Mouse (Mus musculus): ENCODE measurements around the gene Nsmce3.

The Nsmce3 gene

DNA sequence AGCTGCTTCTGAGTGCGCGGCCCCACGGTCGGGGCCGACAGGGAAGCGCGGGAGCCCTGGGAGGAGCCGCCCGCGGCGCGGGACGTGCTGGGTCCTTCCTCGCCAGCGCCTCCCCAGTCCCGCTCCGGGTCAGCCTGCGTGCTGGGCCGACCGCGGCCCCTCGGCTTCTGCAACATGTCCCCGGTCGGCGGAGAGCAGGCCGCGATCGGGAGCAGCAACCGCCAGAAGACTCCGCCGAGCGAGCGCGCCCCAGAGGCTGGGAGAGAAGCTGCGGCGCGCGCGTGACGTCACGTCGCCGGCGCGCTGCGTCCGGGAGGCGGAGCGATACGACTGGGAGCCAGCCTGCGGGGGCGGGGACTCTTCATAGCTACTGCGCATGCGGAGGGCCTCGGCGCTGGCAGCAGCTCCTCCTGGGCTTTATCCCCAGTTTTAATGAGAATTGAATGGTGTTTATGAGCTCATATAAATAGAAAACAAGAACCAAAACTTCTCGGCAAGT is at the start of gene Nsmce3:
Gene Nsmce3, minus strand, starts transcription at position 255 of the 499 bp plus-strand sequence.
- peak; percentile 80 for DNase-seq (ENCODE audit: low read depth)

- DNase-seq (ENCODE audit: low read depth), result no peak
These were observed 48.4 kb upstream of the Nsmce3 start for GRCm38 (mm10) chr7:64921189-64921588.

DNA sequence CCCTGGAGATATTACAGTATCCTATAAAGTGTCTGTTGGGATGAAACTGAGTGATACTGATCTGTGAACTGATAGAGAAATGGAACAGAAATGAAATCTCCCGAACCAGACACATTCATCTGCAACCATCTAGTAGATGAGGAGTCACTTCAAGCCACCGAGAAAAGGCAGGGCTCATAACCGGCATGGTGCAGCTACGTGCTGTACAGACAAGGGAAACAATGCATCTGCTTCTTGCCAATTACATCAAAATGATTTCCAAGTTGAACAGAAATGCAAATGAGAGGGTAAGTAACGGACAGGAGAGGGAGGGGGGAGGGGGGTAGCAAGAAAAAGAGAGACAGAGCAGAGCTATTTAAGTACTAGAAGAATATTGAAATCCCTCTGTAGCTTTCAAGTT is 47.9 kb upstream of the Nsmce3 start:
- no peak for DNase-seq (ENCODE audit: low read depth)

DNA sequence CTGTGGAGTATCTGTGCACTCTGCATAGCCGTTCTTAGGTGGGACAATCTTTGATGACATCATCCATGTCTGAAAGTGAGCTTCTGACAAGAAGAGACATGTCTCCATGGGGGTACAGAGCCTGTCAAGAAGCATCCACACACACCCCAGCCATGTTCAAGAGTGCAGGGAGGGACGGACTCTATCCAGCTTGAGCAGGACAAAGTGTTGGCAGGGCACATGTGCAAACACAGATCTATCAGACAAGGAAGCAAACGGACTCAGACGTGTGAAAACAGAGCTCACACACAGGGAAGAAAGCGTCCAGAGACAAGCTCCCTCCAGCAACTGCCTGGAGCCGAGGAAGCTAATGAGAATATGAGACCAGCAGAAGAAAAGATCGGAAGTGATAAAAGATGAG is 43.9 kb upstream of the Nsmce3 start:
- no peak for DNase-seq (ENCODE audit: low read depth)

DNA sequence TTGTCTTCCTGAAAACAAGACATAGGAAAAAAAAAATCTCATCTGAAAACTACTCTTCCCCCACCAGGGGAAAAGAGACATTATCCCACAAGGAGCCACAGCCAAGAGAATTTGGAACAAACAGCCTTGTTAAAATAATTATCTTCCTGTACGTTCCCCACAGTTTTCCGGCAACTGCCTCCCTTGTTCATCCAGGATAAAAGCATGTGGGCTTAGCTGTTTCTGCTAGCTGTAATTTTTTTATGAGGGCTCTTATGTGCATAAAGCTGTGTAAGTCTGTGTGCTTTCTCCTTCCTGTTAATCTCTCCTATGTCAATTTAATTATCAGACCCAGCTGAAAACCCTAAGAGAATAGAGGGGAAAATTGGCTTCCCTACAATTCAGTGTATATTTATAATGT is 42.3 kb upstream of the Nsmce3 start:
- no peak for DNase-seq (ENCODE audit: low read depth)

- no peak for DNase-seq (ENCODE audit: low read depth)
These were observed 39.1 kb upstream of the Nsmce3 start for GRCm38 (mm10) chr7:64911945-64912344.

- no peak for DNase-seq (ENCODE audit: low read depth)
These were observed 37.4 kb upstream of the Nsmce3 start for GRCm38 (mm10) chr7:64910208-64910607.

GRCm38 (mm10) chr7:64906955-64907354 is 34.2 kb upstream of the Nsmce3 start:
- no peak for DNase-seq (ENCODE audit: low read depth)

GRCm38 (mm10) chr7:64905506-64905905 is 32.7 kb upstream of the Nsmce3 start:
- no peak for DNase-seq (ENCODE audit: low read depth)

DNA sequence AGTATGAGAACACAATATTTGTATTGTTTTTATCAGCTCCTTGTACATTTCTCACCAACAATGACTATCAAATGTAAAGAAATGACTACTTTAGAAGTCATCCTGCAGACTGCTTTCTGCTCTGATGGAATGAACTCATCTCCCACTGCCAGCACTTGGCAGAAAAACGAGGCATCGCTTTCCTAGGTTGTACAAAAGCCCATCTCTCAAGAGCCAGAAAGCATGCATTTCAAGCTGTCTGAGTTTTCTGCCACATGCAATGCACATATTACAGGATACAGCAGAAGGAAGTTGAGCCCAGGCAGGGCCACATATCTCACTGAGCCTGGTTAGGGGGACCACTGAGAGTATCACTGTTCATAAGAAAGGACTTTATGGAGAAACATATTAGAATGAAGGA is 27.5 kb upstream of the Nsmce3 start:
- no peak for DNase-seq (ENCODE audit: low read depth)

DNA sequence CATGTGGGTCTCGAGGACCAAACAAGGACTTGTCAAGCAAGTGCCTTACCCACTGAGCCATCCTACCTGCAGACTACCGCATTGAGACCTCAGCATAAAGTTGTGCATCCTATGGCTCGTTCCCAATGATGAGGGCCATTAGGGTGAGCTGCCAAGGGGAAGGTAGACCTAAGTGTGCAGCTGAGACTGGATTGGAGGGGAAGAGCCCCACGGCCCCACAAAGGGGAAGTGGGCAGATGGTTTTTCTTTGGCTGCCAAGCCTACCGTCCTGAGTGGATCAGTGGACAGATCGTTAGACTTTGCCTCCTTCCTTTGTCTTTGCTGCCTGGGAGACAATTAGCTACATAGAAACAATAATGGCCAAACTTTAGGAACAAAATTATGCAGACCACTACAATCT is 23.8 kb upstream of the Nsmce3 start:
- no peak for DNase-seq (ENCODE audit: low read depth)

GRCm38 (mm10) chr7:64895685-64896101 is 22.9 kb upstream of the Nsmce3 start:
- no peak for DNase-seq (ENCODE audit: low read depth)

DNA sequence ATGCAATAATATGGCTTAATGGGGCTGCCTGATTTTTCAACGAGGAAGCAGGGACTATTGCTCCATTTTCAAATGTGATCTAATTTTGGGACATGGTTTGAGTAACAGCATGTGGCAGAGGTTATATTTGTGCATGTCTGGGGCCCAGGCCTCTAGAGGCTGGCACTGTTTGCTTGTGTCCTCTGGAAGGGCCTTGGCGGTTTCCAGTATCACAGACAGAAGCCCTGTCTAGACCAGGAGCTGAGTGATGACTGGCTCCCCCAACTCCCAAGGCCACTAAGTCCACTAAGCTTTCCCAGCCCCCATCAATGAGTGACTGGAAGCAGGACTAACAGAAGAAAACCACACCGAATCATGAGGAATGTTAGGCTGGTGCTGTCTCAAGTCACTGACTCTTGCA is 18.3 kb upstream of the Nsmce3 start:
- DNase-seq (ENCODE audit: low read depth), result no peak

DNA sequence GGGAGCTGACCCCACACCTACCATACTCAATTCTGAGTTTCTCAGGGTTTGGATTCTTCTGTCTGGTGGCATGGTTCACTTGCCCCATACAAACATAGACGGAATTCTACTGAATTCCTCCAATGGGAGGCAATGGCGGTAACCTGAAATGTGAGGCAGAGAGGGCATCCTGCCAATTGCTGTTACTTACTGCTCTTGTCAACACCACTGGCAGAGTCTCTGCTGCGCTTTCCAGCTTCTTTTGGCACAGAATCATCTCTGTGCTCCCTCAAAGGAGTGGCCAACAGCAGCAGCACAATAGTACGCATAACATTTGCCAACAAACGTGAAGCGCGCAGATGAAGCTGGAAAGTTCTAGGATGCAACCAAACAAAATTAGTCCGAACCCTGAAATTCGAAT is 17.1 kb upstream of the Nsmce3 start:
- DNase-seq (ENCODE audit: low read depth), result no peak

DNA sequence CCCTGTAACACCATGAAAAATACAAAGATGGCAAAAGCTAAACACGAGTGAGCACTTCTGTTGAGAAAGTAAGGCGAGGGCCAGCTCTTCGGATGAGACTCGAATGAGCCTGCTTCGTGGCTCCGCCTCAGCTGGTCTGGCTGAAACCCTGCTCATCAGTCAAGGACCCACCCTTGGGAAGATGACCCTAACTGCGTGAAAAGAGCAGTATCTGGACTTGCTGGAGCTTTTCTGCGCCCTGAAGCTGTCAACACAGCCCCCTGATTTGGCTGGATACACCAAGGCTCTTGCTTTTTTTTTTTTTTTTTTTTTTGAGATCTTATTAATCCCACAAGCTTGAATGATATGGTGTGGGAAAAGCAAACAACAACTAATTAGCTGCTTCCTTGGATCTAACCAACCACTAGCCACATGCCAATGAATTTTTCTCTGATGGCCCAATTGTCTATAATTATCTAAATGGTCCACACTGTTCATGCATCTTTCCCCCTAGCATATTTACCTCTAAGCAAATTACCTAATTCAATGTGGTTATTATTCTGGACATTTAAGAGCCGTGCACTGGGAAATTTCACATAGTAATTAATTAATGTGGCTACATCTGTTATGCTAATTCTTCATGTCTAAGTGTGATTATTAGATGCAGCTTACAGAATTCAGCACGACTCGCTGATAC is 11.5 kb upstream of the Nsmce3 start:
- no peak for DNase-seq (ENCODE audit: low read depth)

DNA sequence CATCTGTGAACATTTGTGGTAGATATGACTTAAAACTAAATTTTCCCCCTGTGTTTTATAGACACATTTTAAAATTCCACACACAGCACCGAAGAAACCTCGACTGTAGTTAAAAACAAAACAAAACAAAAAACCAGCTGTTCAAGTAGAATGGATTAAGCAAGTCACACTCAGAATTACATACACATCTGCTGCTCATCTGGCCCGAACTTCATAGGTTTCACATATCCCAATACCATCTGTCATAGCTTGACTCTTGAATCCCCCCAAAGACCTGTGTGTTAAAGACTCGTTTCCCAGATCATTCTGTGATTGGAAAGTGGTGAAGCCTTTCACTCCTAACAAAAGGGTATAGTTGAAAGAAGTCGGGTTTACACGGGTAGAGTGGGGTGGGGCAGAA is 9.4 kb upstream of the Nsmce3 start:
- DNase-seq (ENCODE audit: low read depth), result no peak

- DNase-seq (ENCODE audit: low read depth), result no peak
These were observed 8.6 kb upstream of the Nsmce3 start for GRCm38 (mm10) chr7:64881387-64881786.

DNA sequence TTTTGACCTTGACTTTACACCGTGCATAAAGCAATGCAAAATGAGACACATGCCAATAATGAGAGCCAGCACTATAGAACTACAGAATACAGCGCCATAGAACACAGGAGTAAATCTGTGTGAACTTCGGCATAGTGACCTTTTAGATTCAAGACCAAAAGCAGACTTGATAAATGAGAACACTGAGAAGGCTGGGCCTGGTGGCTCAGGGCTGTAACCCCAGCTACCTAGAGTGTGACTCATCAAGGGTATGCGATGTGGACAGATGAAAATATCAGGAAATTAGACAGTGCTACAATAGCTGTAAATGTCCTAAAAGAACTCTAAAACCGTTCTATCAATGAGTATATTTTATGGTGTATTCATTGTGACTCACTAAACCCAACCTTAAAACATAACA is 7.6 kb upstream of the Nsmce3 start:
- no peak for DNase-seq (ENCODE audit: low read depth)

DNA sequence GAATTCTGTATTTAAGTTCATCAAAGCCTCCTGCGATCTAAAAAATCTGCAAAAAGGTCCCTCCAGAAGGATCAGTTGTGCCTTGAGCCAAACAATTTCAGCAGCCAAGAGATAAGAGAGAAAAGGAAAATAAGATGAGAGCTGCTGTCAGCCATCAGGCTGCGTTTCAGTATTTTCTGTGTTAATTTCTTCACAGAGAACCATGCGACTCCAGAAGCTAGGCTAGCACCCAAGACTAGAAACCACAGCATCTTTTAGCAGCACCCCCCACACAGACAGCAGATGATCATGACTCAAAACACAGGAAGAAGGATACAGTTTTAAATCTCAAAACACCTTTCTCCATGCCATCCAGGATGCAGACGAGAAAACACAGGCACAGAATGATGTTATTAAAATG is 2.1 kb upstream of the Nsmce3 start:
- DNase-seq (ENCODE audit: low read depth), result no peak

GRCm38 (mm10) chr7:64873266-64873665 is 469 bp upstream of the Nsmce3 start:
- no peak for DNase-seq (ENCODE audit: low read depth)

GRCm38 (mm10) chr7:64871987-64872742 is 632 bp downstream of the Nsmce3 start:
- DNase-seq (ENCODE audit: low read depth), result no peak

DNA sequence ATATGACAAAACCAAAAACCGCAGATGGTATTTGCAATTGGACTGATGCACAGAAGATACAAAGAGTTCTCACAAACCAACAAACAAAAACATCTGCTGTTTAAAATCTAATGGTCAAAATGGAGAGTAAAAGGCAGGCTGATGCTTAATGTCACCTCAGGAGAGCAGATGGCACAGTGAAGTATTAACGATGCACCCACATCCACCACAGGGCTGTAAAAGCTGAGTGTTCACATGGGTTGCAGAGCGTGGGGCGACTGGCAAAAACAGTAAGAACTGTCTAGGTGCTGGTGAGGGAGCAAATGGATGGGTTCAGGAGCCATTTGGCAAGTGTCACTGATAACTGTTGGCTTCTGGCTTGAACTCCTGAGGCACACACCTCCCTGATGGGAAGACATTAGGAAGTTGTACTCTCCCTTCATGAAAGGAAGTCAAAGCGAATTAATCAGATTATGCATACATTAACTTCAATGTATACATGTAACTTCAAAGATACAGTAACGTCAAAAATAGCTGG is 3.2 kb downstream of the Nsmce3 start:
- no peak for DNase-seq (ENCODE audit: low read depth)

DNA sequence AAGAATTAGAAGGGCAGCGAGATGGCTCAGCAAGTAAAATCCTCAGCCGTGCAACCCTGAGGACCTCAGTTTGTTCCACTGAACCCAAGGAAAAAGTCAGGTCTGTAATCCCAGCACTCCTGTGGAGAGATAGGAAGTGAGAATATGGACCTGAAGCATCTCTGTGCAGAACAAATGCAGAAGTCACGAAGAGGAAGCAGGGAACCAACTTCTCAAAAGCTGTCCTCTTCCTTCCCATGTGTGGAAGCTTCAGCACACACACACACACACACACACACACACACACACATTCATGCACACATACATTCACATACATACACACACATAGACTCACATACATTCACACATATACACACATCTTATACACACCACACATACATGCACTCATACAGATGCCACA is 9.3 kb downstream of the Nsmce3 start:
- DNase-seq (ENCODE audit: low read depth), result no peak

Data from c-Kit-positive CD71-positive TER-119-negative erythroid progenitor cells, embryonic 14.5 days (primary cell).